Mouse (Mus musculus): ENCODE measurements around the gene Des.

GRCm38 (mm10) chr1:75349275-75349674, 10.9 kb upstream of the Des start:
- TF ChIP-seq GATA1 (IDR thresholded peaks at IDR 0.05; ENCODE audit: borderline replicate concordance, low read length) (no peak), FLI1 (IDR thresholded peaks at IDR 0.05; ENCODE audit: low read length) (no peak)

Measured in megakaryocyte, embryonic 14.5 days (primary cell).